8 mouse cellular contexts compared by ENCODE assay signal in the genomic region with DNA sequence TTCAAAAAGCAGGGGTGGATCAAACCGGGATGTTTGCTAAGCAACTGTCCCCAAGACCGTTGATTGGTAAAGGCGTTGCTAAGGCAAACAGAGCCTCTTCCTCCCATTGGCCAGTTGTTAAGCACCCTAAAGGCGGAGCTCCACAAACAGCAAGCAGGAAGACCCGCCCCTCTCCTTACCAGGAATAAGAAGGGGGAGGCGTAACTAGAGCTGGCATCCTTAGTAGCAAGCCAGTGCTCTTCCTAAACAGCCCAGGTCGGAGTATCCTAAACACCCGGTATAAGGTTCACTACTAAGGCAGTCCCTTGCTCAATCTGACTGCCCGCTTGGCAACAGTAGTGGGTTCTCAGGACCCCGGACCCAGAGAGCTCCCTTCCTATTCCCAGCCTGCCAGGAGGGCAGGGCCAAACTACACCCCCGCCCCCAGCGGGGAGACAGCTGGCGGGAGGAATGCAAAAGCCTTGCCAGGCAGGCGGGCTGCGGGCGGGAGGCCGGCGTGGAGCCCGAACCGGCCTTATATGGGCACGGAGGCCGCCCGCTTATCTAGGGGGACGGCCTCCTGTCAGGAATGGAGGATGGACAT. TPM values are rescaled to one million over a fixed set of nuclear protein-coding genes. Genes with fewer than 3 reads are reported as not detected.
DNase-seq lines count a peak whose midpoint lies in the region; ATAC-seq lines count a peak whose summit lies in the region.

No protein-coding gene starts in this region.

- H3K4me1 ChIP-seq in hindbrain, embryonic 11.5 days (replicated peaks; ENCODE audit: control insufficient read depth, insufficient read depth, low read length), result peaks cover 17% of the 10 kb centered on the region
- H3K4me1 ChIP-seq in lung, embryonic 16.5 days (replicated peaks; ENCODE audit: control insufficient read depth, insufficient read depth, low read length), result peaks cover 35% of the 10 kb centered on the region

- peak; percentile 74 for ATAC-seq in hindbrain, embryonic 11.5 days (ENCODE audit: low FRiP score)
- peak; percentile 74 for ATAC-seq in lung, embryonic 16.5 days (ENCODE audit: low read depth)

- peak; percentile 98 for DNase-seq in NIH3T3 (ENCODE audit: low read depth)
- DNase-seq in cerebellum, postnatal 14 days, result peak; percentile 88
- peak; percentile 87 to 88 for DNase-seq in frontal cortex, postnatal 10 days (ENCODE audit: low spot score in 2 of 2)
- DNase-seq in hindbrain, embryonic 11.5 days (ENCODE audit: low spot score), result peak; percentile 87
- DNase-seq in layer of hippocampus, adult 9-11 months, result peak; percentile 96
- DNase-seq in ovary, postnatal 14 days (ENCODE audit: low spot score), result peak; percentile 87
- DNase-seq in thymus, postnatal 36 days, result peak; percentile 23 to 49

- H3K36me3 ChIP-seq in hindbrain, embryonic 11.5 days (ENCODE audit: control insufficient read depth, insufficient read depth, low read length), result peaks cover 14% of the 10 kb centered on the region; the same call in 1 of the 2 replicates
- peaks cover 26% of the 10 kb centered on the region for H3K36me3 ChIP-seq in lung, embryonic 16.5 days (ENCODE audit: control insufficient read depth, insufficient read depth, low read length)

- 1% methylated on average over 24 of the region's 24 CpGs for WGBS in hindbrain, embryonic 11.5 days
- WGBS in lung, embryonic 16.5 days, result 1% methylated on average over 24 of the region's 24 CpGs

- no peaks in the 10 kb centered on the region for H3K27me3 ChIP-seq in hindbrain, embryonic 11.5 days (ENCODE audit: control insufficient read depth, insufficient read depth, low read length)
- H3K27me3 ChIP-seq in lung, embryonic 16.5 days (ENCODE audit: control insufficient read depth, insufficient read depth, low read depth, low read length), result no peaks in the 10 kb centered on the region

- no peak overlapping the region for H3K9ac ChIP-seq in hindbrain, embryonic 11.5 days (ENCODE audit: low read depth, low read length)
- H3K9ac ChIP-seq in lung, embryonic 16.5 days (ENCODE audit: low read length), result peak overlapping the region; percentile 63

- H3K4me2 ChIP-seq in hindbrain, embryonic 11.5 days (replicated peaks; ENCODE audit: low read depth, low read length), result peak overlapping the region; percentile 94
- H3K4me2 ChIP-seq in lung, embryonic 16.5 days (ENCODE audit: low read depth, low read length), result peak overlapping the region; percentile 90

- no peaks in the 10 kb centered on the region for H3K9me3 ChIP-seq in hindbrain, embryonic 11.5 days (ENCODE audit: control insufficient read depth, low read length)
- no peaks in the 10 kb centered on the region for H3K9me3 ChIP-seq in lung, embryonic 16.5 days (ENCODE audit: control insufficient read depth, low read length)

- H3K4me3 ChIP-seq in hindbrain, embryonic 11.5 days (ENCODE audit: low read depth, low read length), result peak overlapping the region; percentile 87
- peak overlapping the region; percentile 73 for H3K4me3 ChIP-seq in lung, embryonic 16.5 days (ENCODE audit: low read length)

- H3K27ac ChIP-seq in hindbrain, embryonic 11.5 days (ENCODE audit: low read depth, low read length), result peak overlapping the region; percentile 58
- H3K27ac ChIP-seq in lung, embryonic 16.5 days (ENCODE audit: low read length), result peak overlapping the region; percentile 91

RNA-seq across cellular contexts. Expression of gene Srf, which starts 3.0 kb away (rescaled TPM):
- 5.1 and 8.2 TPM in 2 replicates for polyA plus RNA-seq in hindbrain, embryonic 11.5 days (2014; fragmentation: Nextera tagmentation; extraction: Ambion mirVana)
- 6.1 and 6.5 TPM in 2 replicates for polyA plus RNA-seq in lung, embryonic 16.5 days (2015; fragmentation: Nextera tagmentation; extraction: Ambion mirVana)

RNA-seq across cellular contexts. Expression of gene Cul9, which starts 6.7 kb away (rescaled TPM):
- polyA plus RNA-seq in hindbrain, embryonic 11.5 days (2014; fragmentation: Nextera tagmentation; extraction: Ambion mirVana), result 4.7 and 4.8 TPM in 2 replicates
- 4.0 and 4.1 TPM in 2 replicates for polyA plus RNA-seq in lung, embryonic 16.5 days (2015; fragmentation: Nextera tagmentation; extraction: Ambion mirVana)

RNA-seq across cellular contexts. Expression of gene Dnph1, which starts 56.4 kb away (rescaled TPM):
- 59.7 and 64.7 TPM in 2 replicates for polyA plus RNA-seq in hindbrain, embryonic 11.5 days (2014; fragmentation: Nextera tagmentation; extraction: Ambion mirVana)
- 33.4 and 37.2 TPM in 2 replicates for polyA plus RNA-seq in lung, embryonic 16.5 days (2015; fragmentation: Nextera tagmentation; extraction: Ambion mirVana)

Comparison
In these comparisons a context has a peak if more than half of its experiments do, and no peak if none do; other contexts are left out.
1. Peak in every context shown above with its lines: DNase-seq, ATAC-seq, H3K4me3 ChIP-seq and H3K27ac ChIP-seq.
2. DNase-seq: peak in every context shown above with its lines; median percentile 98 in NIH3T3; 96 in layer of hippocampus, adult 9-11 months; 88 in cerebellum, postnatal 14 days; 88 in frontal cortex, postnatal 10 days; 87 in hindbrain, embryonic 11.5 days; 87 in ovary, postnatal 14 days; 36 in thymus, postnatal 36 days.